Mouse (Mus musculus) bone marrow macrophage, adult 2 months (primary cell): Measurements from ENCODE around the gene Krt78.

Experiments
- CTCF ChIP-seq: IDR thresholded peaks from 2 replicates; pipeline ENCODE4 v1.5.1; 2012; ENCODE audit warnings: low read depth, mild to moderate bottlenecking, low read length, moderate library complexity
- POLR2A ChIP-seq: IDR thresholded peaks from 2 replicates; pipeline ENCODE4 v1.6.1; 2012; ENCODE audit warnings: mild to moderate bottlenecking, low read depth, low read length, borderline replicate concordance

GRCm38 (mm10) chr15:101966808-101967207 is 12.7 kb upstream of the Krt78 start:
- TF ChIP-seq POLR2A (no peak), CTCF (no peak)
